Mouse (Mus musculus): ENCODE measurements at regions not wholly inside any gene's neighbourhood (a gene's known extent, or its start where the extent isn't known, plus 50 kb on each side); places are given as distances from the start of the nearest gene placed in this dataset.

- ATAC-seq (ENCODE audit: extremely low read depth, insufficient number of reproducible peaks, low FRiP score, low TSS enrichment): no peak
- no peaks in the 10 kb centered on the region for H3K4me1 ChIP-seq
- H3K36me3 ChIP-seq: no peaks in the 10 kb centered on the region
- no peaks in the 10 kb centered on the region for H3K9me3 ChIP-seq
- WGBS: 84% methylated on average over 3 of the region's 3 CpGs
- no peak overlapping the region for H3K4me3 ChIP-seq
- H3K9ac ChIP-seq: no peak overlapping the region
- no peaks in the 10 kb centered on the region for H3K27me3 ChIP-seq (replicated peaks)
- H3K4me2 ChIP-seq: no peak overlapping the region
- no peak overlapping the region for H3K27ac ChIP-seq (replicated peaks)
These were observed 52.4 kb upstream of the Adcy1 start for GRCm38 (mm10) chr11:7010858-7011257.

GRCm38 (mm10) chr11:6999329-6999728 is 64.0 kb upstream of the Adcy1 start:
- no peak for ATAC-seq (ENCODE audit: extremely low read depth, insufficient number of reproducible peaks, low FRiP score, low TSS enrichment)
- Histone ChIP-seq H3K36me3 (no peaks in the 10 kb centered on the region), H3K4me1 (peaks cover 20% of the 10 kb centered on the region), H3K27me3 (replicated peaks) (no peaks in the 10 kb centered on the region), H3K4me3 (no peak overlapping the region), H3K27ac (replicated peaks) (no peak overlapping the region), H3K4me2 (no peak overlapping the region), H3K9ac (no peak overlapping the region), H3K9me3 (no peaks in the 10 kb centered on the region)

- Histone ChIP-seq H3K27me3 (replicated peaks) (no peaks in the 10 kb centered on the region), H3K9me3 (no peaks in the 10 kb centered on the region), H3K4me1 (peaks cover 24% of the 10 kb centered on the region), H3K9ac (no peak overlapping the region), H3K4me2 (no peak overlapping the region), H3K27ac (replicated peaks) (no peak overlapping the region), H3K36me3 (no peaks in the 10 kb centered on the region), H3K4me3 (no peak overlapping the region)
- WGBS: 61% methylated on average over 1 of the region's 1 CpGs
- no peak for ATAC-seq (ENCODE audit: extremely low read depth, insufficient number of reproducible peaks, low FRiP score, low TSS enrichment)
These were observed 64.5 kb upstream of the Adcy1 start for GRCm38 (mm10) chr11:6998810-6999209.

GRCm38 (mm10) chr11:6997508-6997907 is 65.8 kb upstream of the Adcy1 start:
- Histone ChIP-seq H3K36me3 (no peaks in the 10 kb centered on the region), H3K9me3 (no peaks in the 10 kb centered on the region), H3K4me2 (no peak overlapping the region), H3K27ac (replicated peaks) (no peak overlapping the region), H3K4me1 (peaks cover 24% of the 10 kb centered on the region), H3K27me3 (replicated peaks) (no peaks in the 10 kb centered on the region), H3K4me3 (no peak overlapping the region), H3K9ac (no peak overlapping the region)
- no peak for ATAC-seq (ENCODE audit: extremely low read depth, insufficient number of reproducible peaks, low FRiP score, low TSS enrichment)
- 37% methylated on average over 6 of the region's 6 CpGs for WGBS

GRCm38 (mm10) chr11:6993731-6994130 is 69.6 kb upstream of the Adcy1 start:
- no peak overlapping the region for H3K27ac ChIP-seq (replicated peaks)
- H3K4me3 ChIP-seq: no peak overlapping the region
- H3K4me1 ChIP-seq: peaks cover 24% of the 10 kb centered on the region
- ATAC-seq (ENCODE audit: extremely low read depth, insufficient number of reproducible peaks, low FRiP score, low TSS enrichment): no peak
- H3K27me3 ChIP-seq (replicated peaks): no peaks in the 10 kb centered on the region
- H3K4me2 ChIP-seq: no peak overlapping the region
- 74% methylated on average over 2 of the region's 2 CpGs for WGBS
- no peak overlapping the region for H3K9ac ChIP-seq
- H3K36me3 ChIP-seq: no peaks in the 10 kb centered on the region
- H3K9me3 ChIP-seq: no peaks in the 10 kb centered on the region

GRCm38 (mm10) chr11:6991626-6992025 is 71.7 kb upstream of the Adcy1 start:
- Histone ChIP-seq H3K4me2 (no peak overlapping the region), H3K27me3 (replicated peaks) (no peaks in the 10 kb centered on the region), H3K9ac (no peak overlapping the region), H3K36me3 (no peaks in the 10 kb centered on the region), H3K4me1 (peaks cover 13% of the 10 kb centered on the region), H3K4me3 (no peak overlapping the region), H3K9me3 (no peaks in the 10 kb centered on the region), H3K27ac (replicated peaks) (no peak overlapping the region)
- ATAC-seq (ENCODE audit: extremely low read depth, insufficient number of reproducible peaks, low FRiP score, low TSS enrichment): no peak
- WGBS: 82% methylated on average over 5 of the region's 5 CpGs

GRCm38 (mm10) chr11:6990711-6991110 is 72.6 kb upstream of the Adcy1 start:
- Histone ChIP-seq H3K9me3 (no peaks in the 10 kb centered on the region), H3K4me1 (peaks cover 13% of the 10 kb centered on the region), H3K9ac (no peak overlapping the region), H3K4me2 (no peak overlapping the region), H3K36me3 (no peaks in the 10 kb centered on the region), H3K27me3 (replicated peaks) (no peaks in the 10 kb centered on the region), H3K27ac (replicated peaks) (no peak overlapping the region), H3K4me3 (no peak overlapping the region)
- ATAC-seq (ENCODE audit: extremely low read depth, insufficient number of reproducible peaks, low FRiP score, low TSS enrichment): no peak
- WGBS: 41% methylated on average over 3 of the region's 3 CpGs

GRCm38 (mm10) chr11:6988884-6989824 is 74.1 kb upstream of the Adcy1 start:
- no peaks in the 10 kb centered on the region for H3K36me3 ChIP-seq
- no peak overlapping the region for H3K27ac ChIP-seq (replicated peaks)
- no peak for ATAC-seq (ENCODE audit: extremely low read depth, insufficient number of reproducible peaks, low FRiP score, low TSS enrichment)
- H3K9me3 ChIP-seq: no peaks in the 10 kb centered on the region
- no peak overlapping the region for H3K9ac ChIP-seq
- no peak overlapping the region for H3K4me2 ChIP-seq
- peaks cover 2% of the 10 kb centered on the region; the same call in 1 of the 2 replicates for H3K4me1 ChIP-seq
- no peak overlapping the region for H3K4me3 ChIP-seq
- 71% methylated on average over 8 of the region's 8 CpGs for WGBS
- H3K27me3 ChIP-seq (replicated peaks): no peaks in the 10 kb centered on the region

- no peak overlapping the region for H3K4me2 ChIP-seq
- no peaks in the 10 kb centered on the region for H3K27me3 ChIP-seq (replicated peaks)
- no peaks in the 10 kb centered on the region for H3K9me3 ChIP-seq
- WGBS: 61% methylated on average over 2 of the region's 2 CpGs
- no peak overlapping the region for H3K27ac ChIP-seq (replicated peaks)
- H3K9ac ChIP-seq: no peak overlapping the region
- no peak overlapping the region for H3K4me3 ChIP-seq
- H3K36me3 ChIP-seq: no peaks in the 10 kb centered on the region
- no peaks in the 10 kb centered on the region for H3K4me1 ChIP-seq
- no peak for ATAC-seq (ENCODE audit: extremely low read depth, insufficient number of reproducible peaks, low FRiP score, low TSS enrichment)
These were observed 75.3 kb upstream of the Adcy1 start for GRCm38 (mm10) chr11:6987995-6988394.

- ATAC-seq (ENCODE audit: extremely low read depth, insufficient number of reproducible peaks, low FRiP score, low TSS enrichment): no peak
- no peaks in the 10 kb centered on the region for H3K9me3 ChIP-seq
These were observed 76.2 kb upstream of the Adcy1 start for GRCm38 (mm10) chr11:6987105-6987504.

GRCm38 (mm10) chr11:6982076-6982475 is 81.2 kb upstream of the Adcy1 start:
- H3K36me3 ChIP-seq: no peaks in the 10 kb centered on the region
- 77% methylated on average over 7 of the region's 7 CpGs for WGBS
- H3K27me3 ChIP-seq (replicated peaks): no peaks in the 10 kb centered on the region
- H3K4me1 ChIP-seq: no peaks in the 10 kb centered on the region
- H3K27ac ChIP-seq (replicated peaks): no peak overlapping the region
- 0 out of 2 replicates have a peak, but pooled peaks cover 3% of the 10 kb centered on the region for H3K9me3 ChIP-seq
- ATAC-seq (ENCODE audit: extremely low read depth, insufficient number of reproducible peaks, low FRiP score, low TSS enrichment): no peak
- H3K4me3 ChIP-seq: no peak overlapping the region
- no peak overlapping the region for H3K9ac ChIP-seq
- H3K4me2 ChIP-seq: no peak overlapping the region

More at GRCm38 (mm10) chr11:6987105-6987504, 76.2 kb upstream of the Adcy1 start:
- Histone ChIP-seq H3K27ac (replicated peaks) (no peak overlapping the region), H3K4me3 (no peak overlapping the region), H3K4me1 (no peaks in the 10 kb centered on the region), H3K27me3 (replicated peaks) (no peaks in the 10 kb centered on the region), H3K36me3 (no peaks in the 10 kb centered on the region), H3K9ac (no peak overlapping the region), H3K4me2 (no peak overlapping the region)
- 57% methylated on average over 1 of the region's 1 CpGs for WGBS

- no peak overlapping the region for H3K4me3 ChIP-seq
- no peak overlapping the region for H3K9ac ChIP-seq
- ATAC-seq (ENCODE audit: extremely low read depth, insufficient number of reproducible peaks, low FRiP score, low TSS enrichment): no peak
- no peak overlapping the region for H3K27ac ChIP-seq (replicated peaks)
- H3K27me3 ChIP-seq (replicated peaks): no peaks in the 10 kb centered on the region
- 0 out of 2 replicates have a peak, but pooled peaks cover 3% of the 10 kb centered on the region for H3K9me3 ChIP-seq
- no peaks in the 10 kb centered on the region for H3K36me3 ChIP-seq
- 72% methylated on average over 3 of the region's 3 CpGs for WGBS
- H3K4me1 ChIP-seq: no peaks in the 10 kb centered on the region
- no peak overlapping the region for H3K4me2 ChIP-seq
These were observed 83.6 kb upstream of the Adcy1 start for GRCm38 (mm10) chr11:6979656-6980055.
